14 mouse cellular contexts compared by ENCODE assay signal in the genomic region with DNA sequence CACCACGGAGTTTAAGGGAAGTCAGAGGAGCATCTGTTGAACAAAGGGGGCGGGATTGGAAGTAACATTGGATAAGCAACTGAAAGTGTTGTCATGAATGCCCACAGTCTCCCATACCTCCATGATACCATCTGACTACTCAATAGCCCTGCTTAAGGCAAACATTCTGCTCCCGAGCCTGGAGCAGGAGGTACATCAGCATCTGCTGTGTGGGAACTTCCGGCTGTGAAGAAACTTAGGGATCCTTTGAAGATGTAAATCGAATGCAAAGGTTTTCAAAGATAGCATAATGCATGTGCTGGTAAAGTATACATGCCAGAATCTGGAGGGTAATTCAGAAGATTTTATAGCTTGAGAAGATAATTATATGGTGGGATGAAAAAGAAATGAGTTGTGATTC.
"Had no signal": no experiment of that assay in that cellular context is flagged by ENCODE, and none has a peak within 500 bp of the region (broad histone marks: within the 10 kb centered on the region; RNA-seq: fewer than 3 reads in every experiment).

No protein-coding gene starts in this region.

- ATAC-seq: liver, embryonic 12.5 days; midbrain, embryonic 13.5 days; midbrain, embryonic 15.5 days had no signal

- DNase-seq: lung, adult 18-20 months; lung, embryonic 14.5 days; lung, postnatal 10 days; lung, postnatal 4 days; retina, postnatal 1 day; right cerebral cortex, postnatal 14 days; right cerebral cortex, postnatal 4 days; spleen, adult 18-20 months; thymus, adult 2 months; thymus, postnatal 25 days; thymus, postnatal 4 days had no signal
